Mouse (Mus musculus) lung, embryonic 14.5 days (tissue): ENCODE data around the gene Hnrnpll. TPM values are rescaled to one million over a fixed set of nuclear protein-coding genes. Genes with fewer than 3 reads are reported as not detected.

Source experiments
- ATAC-seq: fragments of 200-750 bp; cut with Nextera tagmentation; 2 replicates; pipeline ENCODE4 v1.8.0; 2017; ENCODE audit warnings: mild to moderate bottlenecking, moderate TSS enrichment, moderate library complexity; ENCODE audit not compliant: insufficient read depth
- DNase-seq: peaks from one replicate; pipeline ENCODE4 v3.0.0-alpha.2; 2015
- H3K27ac ChIP-seq: fragments of 300-500 bp; sonication (generic); 2 replicates; pipeline ENCODE4 v1.5.1; 2014; ENCODE audit warnings: low read depth, mild to moderate bottlenecking, moderate library complexity
- H3K27me3 ChIP-seq: fragments of 300-500 bp; sonication (generic); 2 replicates; pipeline ENCODE4 v1.6.1; 2014; ENCODE audit warnings: low read length, control low read depth; ENCODE audit not compliant: insufficient read depth
- H3K36me3 ChIP-seq: fragments of 300-500 bp; sonication (generic); 2 replicates; pipeline ENCODE4 v1.6.1; 2014; ENCODE audit warnings: control low read depth; ENCODE audit not compliant: insufficient read depth
- H3K4me1 ChIP-seq: fragments of 300-500 bp; sonication (generic); 2 replicates; pipeline ENCODE4 v1.6.1; 2014; ENCODE audit warnings: antibody characterized with exemption, control low read depth; ENCODE audit not compliant: insufficient read depth
- H3K4me2 ChIP-seq: fragments of 300-500 bp; sonication (generic); 2 replicates; pipeline ENCODE4 v1.6.1; 2014; ENCODE audit warnings: mild to moderate bottlenecking
- H3K4me3 ChIP-seq: fragments of 300-500 bp; sonication (generic); 2 replicates; pipeline ENCODE4 v1.5.1; 2014; ENCODE audit warnings: low read depth, low read length
- H3K9ac ChIP-seq: fragments of 300-500 bp; sonication (generic); 2 replicates; pipeline ENCODE4 v1.6.1; 2014
- H3K9me3 ChIP-seq: fragments of 300-500 bp; sonication (generic); 2 replicates; pipeline ENCODE4 v1.6.1; 2016; ENCODE audit warnings: low read depth, low read length, control low read depth
- CTCF ChIP-seq: IDR thresholded peaks from 2 replicates; pipeline ENCODE4 v1.5.1; 2016; ENCODE audit warnings: antibody characterized with exemption, low read depth
- WGBS: fragments of 180-500 bp; shearing (Covaris S2); extraction: QIAGEN DNeasy Blood & Tissue Kit; methylation state at CpG from one replicate; pipeline ENCODE4 v1.1.7; 2014; 5-methylcytosine and 5-hydroxymethylcytosine counted together
- polyA plus RNA-seq: library from polyadenylated mRNA; unstranded; fragments of >200 nt; fragmentation: Nextera tagmentation; extraction: Ambion mirVana; gene quantifications from 2 replicates; pipeline ENCODE4 v1.2.1, GENCODE M21; 2014

Hnrnpll gene
- polyA plus RNA-seq, 1 experiment from 2014 or later, result 93.1 TPM

DNA sequence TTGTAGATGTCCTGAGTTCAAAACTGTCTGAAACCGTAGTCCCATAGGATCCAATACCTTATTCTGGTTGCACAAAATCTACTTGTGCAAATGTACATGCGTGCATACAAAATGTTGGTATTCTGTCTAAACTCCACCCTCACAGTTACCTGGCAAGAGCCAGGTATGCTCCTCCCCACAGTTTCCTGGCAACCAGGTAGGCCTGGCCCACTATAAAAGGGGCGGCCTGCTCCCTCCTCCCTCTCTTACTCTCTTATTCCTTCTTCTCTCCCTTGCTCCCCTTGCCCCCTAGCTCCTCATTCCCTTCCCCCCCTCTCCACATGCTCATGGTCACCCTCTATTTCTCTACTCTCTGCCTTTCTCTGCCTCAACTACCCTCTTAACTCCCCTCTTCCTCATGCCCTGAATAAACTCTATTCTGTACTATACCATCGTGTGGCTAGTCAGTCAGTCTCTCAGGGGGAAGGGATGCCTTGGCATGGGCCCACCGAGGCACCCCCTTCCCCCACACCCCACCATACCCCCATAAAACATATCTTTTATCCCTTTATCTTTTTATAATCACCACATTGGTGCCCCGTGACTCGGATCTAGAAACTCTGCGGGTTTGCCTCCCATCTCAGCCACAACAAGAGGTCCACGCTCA lies 33.2 kb upstream of the Hnrnpll start:
- H3K9ac ChIP-seq, result peak overlapping the region; percentile 8; the same call in 1 of the 2 replicates
- peak overlapping the region; percentile 80 for H3K27ac ChIP-seq

DNA sequence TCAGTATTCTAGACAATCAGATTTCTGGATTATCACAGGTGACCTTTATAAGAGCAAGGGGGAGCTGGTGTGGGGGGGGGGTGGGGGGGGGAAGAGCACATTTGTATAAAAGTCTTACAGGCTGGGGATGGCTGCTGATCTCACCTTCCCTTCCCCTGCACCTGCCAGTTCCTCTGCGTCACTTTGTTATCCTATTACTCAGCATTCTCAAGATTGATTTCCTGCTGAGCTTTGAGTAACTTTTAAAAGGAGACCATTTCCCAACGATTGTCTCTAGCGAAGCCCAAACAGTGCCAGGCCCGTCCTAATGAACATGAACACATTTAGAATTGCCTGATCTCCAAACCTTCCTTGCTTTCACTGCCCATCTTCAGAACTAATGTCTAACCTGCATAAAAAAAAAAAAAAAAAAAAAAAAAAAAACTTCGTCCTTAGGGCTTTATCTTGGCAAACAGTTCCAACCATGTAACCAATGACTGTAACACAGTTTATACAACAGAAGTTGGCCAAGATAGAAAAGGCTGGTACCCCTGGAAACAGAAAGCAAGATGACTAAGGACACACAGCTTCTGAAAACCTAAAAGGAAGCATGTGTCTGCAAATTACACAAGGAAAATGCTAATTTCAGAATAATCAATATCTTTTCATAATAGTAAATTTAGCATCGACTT lies 29.9 kb upstream of the Hnrnpll start:
- no peak overlapping the region for H3K4me3 ChIP-seq
- no peak overlapping the region for H3K4me2 ChIP-seq
- no peaks in the 10 kb centered on the region for H3K27me3 ChIP-seq
- TF ChIP-seq CTCF, result no peak
- H3K9ac ChIP-seq, result no peak overlapping the region
- WGBS, result 44% methylated on average over 6 of the region's 6 CpGs
- DNase-seq, result no peak
- no peak overlapping the region for H3K27ac ChIP-seq
- ATAC-seq, result no peak
- H3K9me3 ChIP-seq, result no peaks in the 10 kb centered on the region
- no peaks in the 10 kb centered on the region; the same call in 1 of the 2 replicates for H3K4me1 ChIP-seq
- no peaks in the 10 kb centered on the region for H3K36me3 ChIP-seq

More for the DNA sequence above, 33.2 kb upstream of the Hnrnpll start:
- Histone ChIP-seq H3K27me3 (no peaks in the 10 kb centered on the region), H3K4me1 (no peaks in the 10 kb centered on the region; the same call in 1 of the 2 replicates), H3K4me3 (no peak overlapping the region), H3K9me3 (no peaks in the 10 kb centered on the region; the same call in 1 of the 2 replicates), H3K36me3 (no peaks in the 10 kb centered on the region), H3K4me2 (peak overlapping the region; percentile 51)
- no peak for TF ChIP-seq CTCF
- 69% methylated on average over 9 of the region's 9 CpGs for whole genome bisulfite sequencing
- peak; percentile 22 for DNase-seq
- no peak for ATAC-seq

DNA sequence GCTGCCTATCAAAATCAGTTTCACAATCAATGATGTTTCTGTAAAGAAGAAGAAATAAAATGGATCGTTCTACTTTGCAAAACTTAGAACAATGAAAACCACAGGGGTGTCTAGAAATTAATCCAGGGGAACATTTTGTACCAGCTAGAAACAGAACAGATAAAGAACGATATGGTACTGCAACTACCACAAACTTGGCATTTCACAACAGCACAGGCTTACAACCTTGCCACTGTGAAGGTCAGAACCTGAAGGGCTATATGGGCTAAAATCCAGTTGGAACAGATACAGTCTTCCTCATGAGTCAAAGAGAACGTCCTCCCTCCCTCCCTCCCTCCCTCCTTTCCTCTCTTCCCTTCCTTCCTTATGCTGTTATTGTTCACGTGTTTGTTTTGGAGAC lies 28.4 kb upstream of the Hnrnpll start:
- H3K27ac ChIP-seq, result no peak overlapping the region
- no peak for DNase-seq
- H3K9ac ChIP-seq, result no peak overlapping the region
- no peak overlapping the region for H3K4me3 ChIP-seq
- WGBS, result 70% methylated on average over 4 of the region's 4 CpGs
- ATAC-seq, result no peak
- no peak for TF ChIP-seq CTCF
- no peaks in the 10 kb centered on the region for H3K27me3 ChIP-seq
- no peak overlapping the region for H3K4me2 ChIP-seq
- H3K9me3 ChIP-seq, result no peaks in the 10 kb centered on the region
- H3K36me3 ChIP-seq, result no peaks in the 10 kb centered on the region
- H3K4me1 ChIP-seq, result no peaks in the 10 kb centered on the region; the same call in 1 of the 2 replicates

DNA sequence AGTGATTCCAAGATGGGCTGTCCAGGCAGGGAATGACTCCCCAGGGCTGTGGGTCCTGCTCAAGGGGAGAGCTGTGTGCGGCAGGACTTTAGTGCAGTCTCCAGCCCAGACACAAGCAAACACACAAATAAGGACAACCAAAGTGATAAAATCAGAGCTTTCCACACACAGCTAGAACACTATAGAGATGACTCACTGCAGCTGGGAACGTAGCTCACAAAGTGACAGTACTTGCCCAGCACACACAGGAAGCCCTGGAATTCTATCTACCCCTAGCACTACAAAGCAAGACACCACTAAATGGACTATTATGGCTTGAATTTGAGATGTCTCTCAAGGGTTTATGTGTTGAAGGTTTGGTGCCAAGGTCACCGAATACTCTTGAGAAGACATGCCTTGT lies 26.0 kb upstream of the Hnrnpll start:
- TF ChIP-seq CTCF, result no peak
- H3K4me1 ChIP-seq, result no peaks in the 10 kb centered on the region
- no peak for DNase-seq
- no peak for ATAC-seq
- no peaks in the 10 kb centered on the region for H3K27me3 ChIP-seq
- no peak overlapping the region for H3K27ac ChIP-seq
- H3K4me2 ChIP-seq, result no peak overlapping the region
- no peak overlapping the region for H3K9ac ChIP-seq
- no peaks in the 10 kb centered on the region for H3K36me3 ChIP-seq
- H3K9me3 ChIP-seq, result no peaks in the 10 kb centered on the region
- 91% methylated on average over 3 of the region's 3 CpGs for WGBS
- no peak overlapping the region for H3K4me3 ChIP-seq

DNA sequence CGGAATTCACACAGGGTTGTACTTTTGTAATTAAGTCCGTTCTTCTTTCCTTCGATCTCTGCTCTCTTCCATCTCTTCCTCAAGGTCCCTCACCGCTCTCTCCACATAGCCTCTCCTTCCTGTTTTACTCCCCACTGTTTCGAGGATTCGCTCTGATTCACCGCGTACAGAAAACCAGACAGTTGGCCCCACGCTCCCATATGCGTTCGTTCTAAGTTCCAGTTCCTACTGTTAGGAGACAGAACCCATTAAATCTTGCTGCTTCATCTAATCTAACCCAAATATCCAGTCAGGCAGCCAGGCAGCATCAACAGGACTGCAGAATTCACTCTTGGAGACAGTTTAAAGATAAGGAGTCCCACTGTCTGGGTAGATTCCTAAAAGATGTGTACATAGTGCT lies 24.5 kb upstream of the Hnrnpll start:
- Histone ChIP-seq H3K27ac (no peak overlapping the region), H3K4me1 (no peaks in the 10 kb centered on the region), H3K9ac (no peak overlapping the region), H3K36me3 (no peaks in the 10 kb centered on the region), H3K27me3 (no peaks in the 10 kb centered on the region), H3K4me2 (no peak overlapping the region), H3K9me3 (no peaks in the 10 kb centered on the region), H3K4me3 (no peak overlapping the region)
- ATAC-seq (no peak), DNase-seq (no peak)
- TF ChIP-seq CTCF, result no peak
- 76% methylated on average over 11 of the region's 11 CpGs for WGBS

DNA sequence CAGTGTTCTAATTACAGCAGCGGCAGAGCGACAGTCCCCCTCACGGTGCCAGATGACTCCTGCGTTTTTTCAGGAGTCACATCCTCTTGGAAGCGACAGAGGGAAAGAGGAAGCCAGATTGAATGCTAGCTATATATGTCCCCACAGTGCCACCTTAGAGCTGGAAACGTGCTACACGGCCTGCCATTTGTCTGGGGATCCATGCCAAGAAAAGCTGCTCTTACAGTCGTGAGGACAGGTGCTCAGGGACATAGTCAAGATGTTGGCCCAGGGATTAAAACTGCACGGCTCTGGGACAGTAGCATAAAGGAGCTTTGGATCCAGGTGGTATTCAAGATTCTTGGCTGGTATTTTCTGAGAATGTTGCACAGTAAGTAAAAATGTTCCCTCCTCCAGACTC lies 22.3 kb upstream of the Hnrnpll start:
- Histone ChIP-seq H3K36me3 (no peaks in the 10 kb centered on the region), H3K4me2 (no peak overlapping the region), H3K27me3 (no peaks in the 10 kb centered on the region), H3K9ac (no peak overlapping the region), H3K4me1 (no peaks in the 10 kb centered on the region), H3K4me3 (no peak overlapping the region), H3K27ac (no peak overlapping the region), H3K9me3 (no peaks in the 10 kb centered on the region)
- DNase-seq (no peak), ATAC-seq (no peak)
- no peak for TF ChIP-seq CTCF
- 55% methylated on average over 9 of the region's 9 CpGs for WGBS

DNA sequence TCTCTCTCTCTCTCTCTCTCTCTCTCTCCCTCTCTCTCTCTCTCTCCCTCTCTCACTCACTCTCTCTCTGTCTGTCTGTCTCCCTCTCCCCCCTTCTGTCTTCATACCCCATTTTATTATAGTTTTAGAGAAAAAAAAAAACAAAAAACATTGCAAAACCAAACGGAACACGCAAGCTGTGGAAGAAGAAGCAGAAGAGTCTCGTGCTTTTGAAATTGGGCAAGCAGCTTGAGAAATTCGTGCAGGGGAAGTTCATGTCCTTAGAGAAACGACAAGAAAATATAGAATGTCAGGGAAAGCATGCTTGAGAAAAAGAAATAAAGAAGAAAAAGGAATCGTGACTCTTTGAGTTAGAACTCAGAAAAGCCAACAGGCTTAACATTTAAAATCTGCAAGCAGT lies 21.1 kb upstream of the Hnrnpll start:
- Histone ChIP-seq H3K27ac (no peak overlapping the region), H3K9ac (no peak overlapping the region), H3K27me3 (no peaks in the 10 kb centered on the region), H3K9me3 (no peaks in the 10 kb centered on the region), H3K4me3 (no peak overlapping the region), H3K36me3 (no peaks in the 10 kb centered on the region), H3K4me2 (no peak overlapping the region), H3K4me1 (no peaks in the 10 kb centered on the region)
- DNase-seq (no peak), ATAC-seq (no peak)
- TF ChIP-seq CTCF, result no peak
- WGBS, result 67% methylated on average over 6 of the region's 6 CpGs
